Mouse (Mus musculus) telencephalon, adult 2 months (tissue): ENCODE measurements around the gene Myl4.
"Not testable (repeated sequence)": the region's sequence is repeated elsewhere in the genome, so short reads cannot be mapped to it uniquely, and the experiment has no call there.

Source experiments
- DNase-seq: peaks from one replicate; pipeline ENCODE4 v3.0.0-alpha.2; 2011; ENCODE audit warnings: low read depth, low spot score

The Myl4 gene

DNA sequence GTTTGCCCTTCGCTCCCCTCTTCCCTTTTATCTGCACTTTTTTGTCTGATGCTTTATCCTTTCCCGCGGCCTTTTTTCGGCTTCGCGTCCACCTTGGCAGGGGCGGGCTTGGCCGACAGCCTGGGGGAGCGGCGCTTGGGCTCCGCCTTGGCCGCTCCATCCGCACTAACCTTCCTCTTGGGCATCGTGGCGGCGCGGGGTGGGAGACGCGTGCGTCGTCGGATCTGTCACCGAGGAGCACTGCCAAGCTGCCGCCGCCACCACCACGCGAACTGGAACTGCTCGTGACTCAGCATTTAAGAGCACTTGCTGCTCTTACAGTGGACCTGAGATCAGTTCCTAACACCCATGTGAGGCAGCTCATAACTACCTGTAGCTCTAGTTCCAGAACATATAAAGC, 20.9 kb downstream of the Myl4 start:
- DNase-seq, result not testable (repeated sequence)

DNA sequence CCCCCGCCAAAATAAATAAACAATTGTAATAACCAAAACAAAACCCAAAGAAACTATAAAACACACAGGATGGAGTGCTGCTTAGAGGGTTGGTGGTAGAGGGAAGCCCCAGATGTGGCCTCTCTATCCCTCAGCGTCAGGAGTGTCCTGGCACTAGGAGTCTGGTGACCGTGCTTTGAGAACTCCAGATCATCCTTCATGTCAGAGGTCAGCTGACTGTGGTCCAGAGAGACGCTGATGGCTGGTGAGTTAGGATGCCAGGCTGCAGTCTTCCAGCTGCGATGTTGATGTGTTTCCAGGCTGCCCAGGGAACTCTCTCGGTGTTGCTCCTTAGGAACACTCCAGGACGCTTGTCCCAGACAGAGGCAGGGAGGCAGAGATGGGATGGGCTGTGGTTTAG, 21.6 kb downstream of the Myl4 start:
- no peak for DNase-seq

DNA sequence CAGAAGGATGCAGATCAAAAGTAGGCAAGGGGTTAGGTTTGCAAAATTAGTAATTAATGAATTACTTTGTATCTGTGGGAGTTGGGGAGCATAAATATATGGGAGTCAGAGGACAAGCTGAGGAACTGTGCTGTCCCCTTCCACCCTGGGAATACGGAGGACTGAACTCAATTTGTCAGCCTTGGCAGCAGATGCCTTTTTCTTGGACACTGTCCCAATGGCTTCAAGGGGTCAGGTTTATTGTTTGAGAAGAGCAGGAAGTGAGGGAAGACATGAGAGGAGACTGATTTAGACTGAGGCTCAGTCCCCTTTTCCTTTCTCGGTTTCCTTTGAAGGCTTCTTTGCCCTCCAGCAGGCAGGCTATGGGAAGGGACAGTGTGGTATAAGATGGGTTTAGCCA, 22.1 kb downstream of the Myl4 start:
- no peak for DNase-seq

DNA sequence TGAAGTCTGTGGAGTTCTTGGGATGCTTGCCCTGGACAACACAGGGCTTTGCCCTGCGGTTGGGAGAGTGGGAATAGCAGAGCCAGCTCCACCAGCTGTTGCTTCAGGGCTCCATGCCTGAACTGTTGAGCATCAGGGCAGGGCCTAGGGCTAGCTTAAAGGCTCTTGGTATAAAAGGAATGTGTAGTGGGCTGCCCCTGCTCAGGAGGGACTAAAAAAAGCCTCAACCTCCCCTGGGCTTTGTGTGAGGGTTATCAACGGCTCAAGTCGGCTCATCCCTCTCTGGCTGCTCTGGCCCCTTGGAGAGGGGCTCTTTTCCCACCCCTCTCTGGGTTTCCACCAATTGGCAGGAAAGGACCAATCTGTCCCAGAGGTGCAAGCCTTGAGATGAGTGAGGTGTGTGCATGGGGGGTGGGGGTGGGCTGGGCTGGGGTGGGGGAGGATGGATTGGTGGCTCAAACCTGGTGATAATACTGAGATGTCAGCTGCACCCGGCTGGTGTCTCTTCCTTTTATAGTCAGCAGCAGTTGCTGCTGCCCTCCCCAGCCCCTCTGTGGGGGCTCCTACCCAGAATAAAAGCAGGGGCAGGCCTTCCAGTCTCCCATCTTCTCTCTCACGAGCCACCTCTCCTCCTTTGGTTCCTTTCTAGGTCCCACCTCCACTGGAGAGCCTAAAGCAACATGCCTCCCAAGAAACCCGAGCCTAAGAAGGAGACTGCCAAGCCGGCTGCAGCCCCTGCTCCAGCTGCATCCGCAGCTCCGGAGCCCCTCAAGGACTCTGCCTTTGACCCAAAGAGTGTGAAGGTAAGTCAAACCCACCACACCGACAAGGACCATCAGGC, 26.5 kb downstream of the Myl4 start:
- DNase-seq, result no peak

DNA sequence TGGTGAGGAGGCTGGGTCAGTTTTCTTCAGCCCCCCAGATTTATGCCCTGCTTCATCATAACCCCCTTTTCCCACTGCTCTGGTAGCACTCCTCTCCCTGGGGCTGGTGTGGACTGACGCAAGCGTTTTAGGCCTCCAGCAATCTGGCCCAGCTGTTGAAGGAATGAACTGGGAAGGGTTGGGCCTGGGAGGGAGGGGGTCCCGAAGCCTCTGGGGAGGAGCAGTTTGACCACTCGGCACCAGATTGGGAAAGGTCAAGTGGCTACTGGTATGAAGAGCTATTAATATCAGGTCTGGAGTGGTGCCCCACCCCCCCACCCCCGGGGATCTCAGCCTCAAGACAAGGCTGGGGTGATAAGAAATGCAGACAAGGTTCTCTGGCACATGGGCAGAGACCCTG, 27.6 kb downstream of the Myl4 start:
- no peak for DNase-seq

DNA sequence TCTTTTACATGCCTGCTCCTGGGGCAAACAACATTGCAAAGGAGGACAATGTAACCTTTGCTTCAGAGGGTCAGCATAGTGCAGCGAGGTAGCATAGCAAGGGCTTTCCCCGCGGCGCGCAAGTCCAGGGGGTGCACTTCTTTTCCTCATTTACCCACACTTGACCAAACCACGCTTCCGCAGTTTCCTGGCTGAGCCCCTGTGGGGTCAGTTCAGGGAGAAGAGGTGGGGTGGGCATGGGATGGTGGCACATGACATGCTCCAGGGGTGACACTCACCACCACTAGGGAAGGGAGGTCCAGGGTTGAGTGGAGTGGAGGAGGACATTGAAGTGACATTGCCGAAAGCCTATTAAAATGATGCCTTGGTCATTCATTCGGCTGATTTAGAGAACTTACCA, 28.6 kb downstream of the Myl4 start:
- no peak for DNase-seq

DNA sequence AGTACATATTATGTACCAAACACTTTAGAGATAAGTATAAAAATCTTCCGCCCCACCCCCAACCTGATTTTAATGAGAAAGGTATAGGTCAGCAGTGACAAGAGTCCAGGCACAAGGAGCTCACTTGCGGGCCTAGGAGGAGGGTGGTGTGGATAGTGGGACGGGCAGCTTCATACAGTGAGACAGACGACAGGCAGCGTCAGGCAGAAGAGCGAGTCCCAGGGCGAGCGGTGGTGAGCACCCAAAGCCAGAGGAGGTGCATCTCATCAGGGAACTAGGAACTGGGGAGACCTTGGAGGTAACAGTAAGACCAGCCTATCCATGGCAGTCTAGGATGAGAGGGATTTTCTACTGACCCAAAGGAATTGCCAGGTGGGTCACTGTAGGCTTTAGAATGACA, 29.1 kb downstream of the Myl4 start:
- no peak for DNase-seq

DNA sequence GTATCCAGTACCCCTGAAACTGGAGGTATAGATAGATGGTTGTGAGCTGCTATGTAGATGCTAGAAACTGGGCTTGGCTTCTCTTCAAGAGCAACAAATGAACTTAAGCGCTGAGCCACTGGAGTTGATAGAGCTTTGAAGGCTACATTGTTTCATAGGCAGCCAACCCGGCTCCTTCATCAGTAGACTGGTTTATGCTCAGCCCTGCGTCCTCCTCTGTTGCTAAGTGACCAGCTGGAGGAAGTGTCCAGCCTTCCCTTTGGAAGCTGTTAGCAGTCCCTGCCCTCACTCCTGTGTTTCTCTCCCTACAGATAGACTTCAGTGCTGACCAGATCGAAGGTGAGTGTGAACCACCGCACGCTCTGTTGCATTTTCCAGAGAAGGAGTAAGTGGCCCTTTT, 29.6 kb downstream of the Myl4 start:
- no peak for DNase-seq

DNA sequence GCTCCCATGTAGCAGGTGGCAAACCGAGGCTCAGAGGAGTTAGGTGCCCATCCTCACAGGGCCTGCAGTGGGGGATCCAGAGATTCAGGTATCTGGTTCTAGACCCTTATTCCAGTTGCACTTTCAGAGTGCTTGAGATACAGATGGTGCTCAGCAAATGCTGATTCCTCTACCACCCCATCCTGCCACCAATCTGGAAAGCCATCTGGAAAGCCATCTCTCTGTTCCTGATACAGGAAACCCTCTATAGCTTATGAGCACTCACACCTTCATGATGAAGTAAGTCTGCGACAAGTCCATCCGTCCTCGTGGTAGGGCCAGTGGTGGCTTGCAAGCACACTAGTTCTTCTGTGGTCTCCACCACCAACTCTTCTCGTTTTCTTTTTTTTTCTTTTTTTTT, 30.1 kb downstream of the Myl4 start:
- DNase-seq, result peak; percentile 43

DNA sequence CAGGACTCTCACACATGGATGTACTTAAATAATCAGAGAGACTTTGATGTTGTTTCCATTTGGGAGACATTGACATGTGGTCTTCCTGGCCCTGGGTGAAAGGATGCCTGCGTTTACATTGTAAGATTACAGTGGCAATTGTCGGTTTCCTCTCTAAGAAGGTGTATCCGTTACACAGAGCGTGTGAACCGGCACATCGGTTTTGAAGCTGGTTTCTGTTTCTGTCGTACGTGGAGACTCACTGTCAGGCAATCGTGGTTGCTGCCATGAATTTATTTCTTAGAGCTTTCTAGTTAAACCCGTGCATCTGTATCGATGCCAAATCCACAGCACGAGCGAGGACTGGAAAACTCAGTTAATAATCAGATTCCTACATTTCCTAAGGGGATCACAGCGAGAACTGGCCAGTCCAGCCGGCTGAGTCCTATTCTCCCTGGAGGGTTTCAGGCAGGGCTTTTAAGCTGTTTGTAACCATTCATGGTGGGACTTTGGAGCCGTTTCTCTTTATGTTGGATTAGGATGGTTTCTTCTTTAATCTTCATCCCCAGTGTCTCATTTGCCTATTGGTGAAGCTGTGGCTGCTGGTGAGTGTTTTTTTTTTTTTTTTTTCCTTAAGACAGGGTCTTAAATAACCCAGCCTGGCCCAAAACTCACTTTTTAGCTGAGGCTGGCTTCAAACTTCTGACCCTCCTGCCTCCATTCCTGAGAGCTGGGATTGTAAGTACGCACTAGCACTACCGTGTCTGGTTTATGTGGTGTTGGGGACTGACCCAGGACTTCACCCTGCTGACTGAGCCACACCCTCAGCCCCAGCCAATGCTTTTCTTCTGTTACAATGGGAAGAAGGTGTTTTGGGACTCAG, 31.2 kb downstream of the Myl4 start:
- no peak for DNase-seq

DNA sequence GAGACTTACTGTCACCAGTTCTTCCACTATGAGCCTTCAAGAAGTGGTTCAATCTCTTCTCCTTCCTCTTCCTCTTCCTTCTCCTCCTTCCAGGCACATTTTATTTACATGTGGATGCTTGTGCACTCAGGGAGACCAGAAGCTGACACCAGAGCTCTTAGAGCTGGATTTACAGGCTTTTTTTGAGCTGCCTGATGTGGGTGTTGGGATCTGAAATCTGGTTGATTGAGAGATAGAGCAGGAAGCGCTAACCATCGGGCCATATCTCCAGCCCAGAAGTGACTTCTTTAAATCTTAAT, 31.8 kb downstream of the Myl4 start:
- DNase-seq, result no peak

DNA sequence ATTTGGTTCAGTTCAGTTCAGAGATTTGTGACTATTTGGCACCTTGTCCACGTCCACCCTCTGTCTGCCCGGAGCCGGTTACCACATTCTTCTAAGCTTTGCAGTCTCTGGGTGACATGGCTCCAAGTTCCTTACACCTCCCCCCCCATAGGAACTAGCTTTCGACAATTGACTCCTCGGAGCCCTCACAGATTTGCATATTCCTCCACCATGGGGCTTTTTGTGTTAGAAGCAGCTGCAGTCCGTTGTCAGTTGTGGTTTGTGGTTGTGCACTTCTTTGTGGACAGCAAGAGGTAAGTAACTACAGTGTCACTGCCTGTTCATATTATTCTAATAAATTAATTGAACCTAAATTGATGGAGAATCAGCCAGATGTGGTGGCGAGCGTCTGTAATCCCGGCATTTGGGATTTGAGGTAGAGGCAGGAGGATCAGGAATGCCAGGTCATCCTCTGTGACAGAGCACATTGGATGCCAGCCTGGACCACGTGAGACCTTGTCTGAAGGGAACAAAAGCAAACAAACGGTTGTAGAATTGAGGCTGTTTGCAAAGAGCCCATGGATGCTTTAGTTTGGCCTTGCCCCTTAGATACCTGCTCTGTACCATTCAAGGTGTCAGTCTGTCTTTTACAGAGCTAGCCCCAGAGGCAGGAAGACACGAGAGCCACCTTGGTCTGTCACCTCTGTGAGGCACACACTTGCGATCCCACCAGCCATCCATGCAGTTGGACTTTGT, 32.3 kb downstream of the Myl4 start:
- DNase-seq, result no peak

DNA sequence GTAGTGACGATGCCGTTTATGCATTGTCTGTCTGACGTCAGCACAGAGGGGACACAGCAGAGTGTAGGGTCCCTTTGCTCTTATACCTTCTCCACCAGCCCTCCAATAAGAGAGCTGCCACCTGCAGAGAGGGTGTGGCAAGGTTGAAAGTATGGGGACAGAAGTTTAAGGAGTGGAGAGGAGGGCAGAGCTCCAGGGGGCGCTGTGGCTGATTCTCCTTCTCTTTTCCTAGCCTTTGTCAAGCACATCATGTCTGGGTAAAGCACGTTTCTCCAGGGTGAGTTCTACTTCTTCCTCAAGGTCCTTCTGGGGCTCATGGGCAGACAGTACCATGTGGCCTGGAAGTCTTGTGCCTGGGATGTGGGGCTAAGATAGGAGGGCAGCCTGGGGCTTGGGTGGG, 35.0 kb downstream of the Myl4 start:
- DNase-seq, result no peak

DNA sequence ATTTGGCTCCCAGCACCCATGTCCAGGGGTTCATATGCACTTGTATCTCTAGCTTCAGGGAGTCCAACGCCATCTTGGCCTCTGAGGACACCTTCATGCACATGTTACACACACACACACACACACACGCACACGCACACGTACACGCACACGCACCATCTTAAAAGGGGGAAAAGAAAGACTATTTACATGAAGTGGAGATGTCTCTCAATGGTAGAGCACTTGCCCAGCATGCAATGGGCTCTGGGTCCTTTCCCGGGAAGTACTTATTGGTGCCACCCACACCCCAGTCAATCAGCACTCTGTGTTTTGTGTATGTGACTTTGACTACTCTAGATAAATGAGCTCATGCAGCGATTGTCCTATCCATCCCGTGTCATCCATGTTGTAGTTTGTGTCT, 37.4 kb downstream of the Myl4 start:
- no peak for DNase-seq

DNA sequence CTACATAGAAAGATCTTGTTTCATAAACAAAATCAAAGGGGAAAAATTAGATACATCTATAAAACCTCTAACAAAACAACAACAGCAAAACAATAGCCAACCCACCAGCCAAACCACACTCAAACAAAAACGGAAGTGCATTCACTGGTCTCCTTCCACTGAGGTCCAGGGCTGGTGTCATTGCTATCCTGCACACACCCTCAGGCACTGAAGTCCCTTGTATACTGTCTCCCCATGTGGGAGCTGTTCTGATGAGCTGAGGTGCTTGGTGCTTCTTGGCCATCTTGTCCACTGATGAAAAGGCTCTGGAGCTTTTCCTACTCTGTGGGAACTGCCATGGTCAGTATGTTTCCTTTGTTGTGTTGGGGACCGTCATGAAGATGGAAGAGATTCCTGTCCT, 38.0 kb downstream of the Myl4 start:
- no peak for DNase-seq

DNA sequence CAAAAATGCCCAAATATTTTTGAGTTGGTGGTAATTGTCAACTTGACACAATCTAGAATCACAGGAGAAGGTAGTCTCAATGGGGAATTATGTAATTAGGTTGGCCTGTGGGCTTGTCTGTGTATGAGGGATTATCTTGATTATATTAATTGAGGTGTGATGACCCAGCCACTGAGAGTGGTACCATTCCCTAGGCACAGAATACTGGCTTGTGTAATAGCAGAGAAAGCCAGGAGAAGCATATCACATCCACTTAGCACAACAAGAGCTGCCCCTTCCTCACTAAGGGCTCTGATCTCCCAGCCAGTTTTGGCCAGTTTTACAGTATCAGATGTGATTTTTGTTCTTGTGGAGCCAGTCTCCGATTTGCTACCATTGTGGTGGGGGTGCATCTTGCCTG, 39.1 kb downstream of the Myl4 start:
- no peak for DNase-seq

DNA sequence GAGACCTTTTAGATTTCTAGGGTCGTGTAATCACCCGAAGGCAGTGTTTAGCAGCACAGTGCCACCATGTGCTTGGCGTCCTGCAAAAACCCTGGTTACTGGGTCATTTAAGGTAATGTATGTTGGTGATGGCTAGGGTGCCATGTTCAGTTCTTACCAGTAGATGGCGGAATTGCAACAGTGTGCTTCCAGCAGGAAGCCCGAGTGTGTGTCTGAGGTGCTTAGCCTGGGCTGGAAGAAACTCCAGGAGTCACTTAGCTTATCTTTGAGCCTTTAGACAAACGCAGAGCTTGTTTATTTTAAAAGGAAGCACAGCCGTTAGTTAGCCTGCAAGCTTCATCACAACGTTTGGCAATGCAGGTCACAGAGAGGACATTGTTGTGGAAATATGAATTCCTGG, 39.7 kb downstream of the Myl4 start:
- peak; percentile 72 for DNase-seq

DNA sequence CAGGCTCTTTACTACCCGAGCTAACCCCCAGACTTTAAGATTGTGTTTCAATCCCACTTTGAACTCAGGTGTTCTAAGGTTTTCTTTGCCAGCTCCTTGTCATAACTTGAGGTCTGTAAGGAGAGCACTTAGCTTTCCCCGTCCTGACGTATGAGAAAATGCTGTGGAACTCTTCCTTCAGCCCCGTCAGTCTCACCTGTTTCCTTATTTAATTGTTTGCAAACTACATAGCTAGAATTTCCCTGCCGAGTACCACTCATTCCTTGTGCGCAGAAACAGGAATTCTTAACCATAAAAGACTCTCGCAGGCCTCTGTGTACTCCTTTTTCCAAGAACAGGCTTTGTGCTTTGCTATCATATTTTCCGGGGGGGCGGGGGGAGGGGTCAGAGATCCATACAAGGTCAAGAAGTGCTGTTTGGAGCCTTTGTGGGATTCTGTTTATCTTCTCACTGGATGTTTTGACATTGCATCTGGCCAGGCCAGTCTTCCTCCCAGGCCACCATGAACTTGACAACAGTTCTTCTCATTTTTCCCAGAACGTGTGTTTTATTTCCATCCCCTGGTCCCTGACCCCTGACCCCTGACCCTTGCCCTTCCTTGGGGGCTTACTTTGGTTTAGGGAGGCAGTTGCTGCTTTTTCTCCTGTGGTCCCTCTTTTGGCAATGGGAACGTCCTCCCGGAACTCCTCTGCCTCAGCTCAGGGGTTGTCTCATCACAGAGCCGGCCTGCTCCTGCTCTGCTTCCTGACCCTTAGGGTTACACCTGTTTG, 41.8 kb downstream of the Myl4 start:
- no peak for DNase-seq

DNA sequence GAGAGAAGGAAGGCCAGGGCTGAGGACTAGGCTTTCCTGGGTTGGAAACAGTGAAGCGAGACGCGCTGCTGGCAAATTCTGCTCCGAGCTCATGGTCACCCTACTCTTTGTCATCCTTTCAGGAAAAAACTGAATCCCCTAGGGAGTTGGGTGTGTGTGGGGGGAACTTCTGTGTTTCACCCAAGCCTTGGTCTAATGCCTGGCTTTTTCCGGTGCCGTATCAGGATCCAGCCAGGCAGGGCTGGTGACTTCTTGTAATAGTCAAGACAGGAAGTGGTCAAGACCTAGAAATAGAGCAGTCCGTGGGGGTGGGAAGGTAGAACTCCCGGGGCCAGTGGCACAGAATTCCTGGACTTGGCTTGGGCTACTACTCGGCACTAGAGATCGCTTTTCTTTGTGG, 45.9 kb downstream of the Myl4 start:
- no peak for DNase-seq

DNA sequence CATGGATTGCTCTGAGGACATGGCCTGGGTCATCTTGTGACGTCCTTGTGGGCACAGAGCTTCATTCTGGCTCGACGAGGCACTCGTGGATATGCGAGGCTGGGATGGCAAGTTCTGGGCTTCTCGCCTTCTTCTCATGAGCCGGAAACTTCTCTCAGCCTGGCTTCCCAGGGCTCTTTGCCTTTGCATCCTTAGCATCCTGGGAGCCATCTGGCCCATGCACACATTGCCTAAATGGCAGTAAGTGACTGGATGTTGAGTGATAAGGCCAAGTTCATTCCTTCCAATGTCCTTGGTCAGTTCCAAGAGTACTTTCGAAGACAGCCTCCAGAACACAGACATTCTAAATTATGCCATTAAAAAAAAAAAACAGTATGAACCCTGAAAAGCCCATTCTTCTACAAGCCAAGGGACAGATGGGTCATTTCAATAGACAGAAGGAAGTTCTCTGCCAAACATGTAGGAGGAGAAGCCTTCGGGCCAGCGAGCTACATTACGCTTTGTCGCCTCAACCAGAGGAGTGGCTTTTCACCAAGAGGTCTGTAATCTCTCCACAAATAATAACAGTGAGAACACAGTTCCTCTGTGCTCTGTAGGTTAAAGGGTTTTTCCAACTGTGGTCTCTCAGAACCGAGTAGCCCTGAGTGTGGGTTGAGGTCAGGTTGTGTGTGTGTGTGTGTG, 48.9 kb downstream of the Myl4 start:
- DNase-seq, result no peak

DNA sequence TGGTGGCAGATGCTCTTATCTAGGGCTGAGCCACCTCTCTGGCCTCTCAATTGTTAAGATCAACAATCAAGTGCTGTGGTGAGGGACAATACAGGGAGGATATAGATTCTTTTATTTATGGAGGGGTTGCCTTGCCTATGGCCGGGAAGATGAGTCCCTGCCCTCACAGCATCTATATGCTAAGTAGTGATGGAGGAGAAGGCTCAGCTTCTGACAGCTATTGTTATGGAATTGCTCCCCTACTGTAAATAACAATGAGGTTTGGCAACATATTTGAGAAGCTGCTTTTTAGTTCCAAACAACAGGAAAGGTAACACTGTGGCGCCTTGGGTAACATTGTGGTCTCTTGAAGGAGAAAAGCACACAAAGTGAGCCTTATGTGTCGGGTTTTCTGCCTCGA, 50.2 kb downstream of the Myl4 start:
- DNase-seq, result no peak
